Comparison of ENCODE assay signal across 22 mouse cellular contexts in genomic region chr8:119917415-119917814, GRCm38 (mm10). TPM values are rescaled to one million over a fixed set of nuclear protein-coding genes. Genes with fewer than 3 reads are reported as not detected.
DNase-seq lines count a peak whose midpoint lies in the region; ATAC-seq and TF ChIP-seq lines count a peak whose summit lies in the region.
"Had no signal": no experiment of that assay in that cellular context is flagged by ENCODE, and none has a peak within 500 bp of the region (broad histone marks: within the 10 kb centered on the region; RNA-seq: fewer than 3 reads in every experiment).

No protein-coding gene starts in this region.

- H3K9me3 ChIP-seq in heart, embryonic 11.5 days (replicated peaks; ENCODE audit: control insufficient read depth, low read length), result no peaks in the 10 kb centered on the region
- no peaks in the 10 kb centered on the region for H3K9me3 ChIP-seq in stomach, embryonic 16.5 days (replicated peaks; ENCODE audit: control insufficient read depth, low read length)
- H3K9me3 ChIP-seq in stomach, postnatal 0 days (ENCODE audit: control insufficient read depth, low read length), result no peaks in the 10 kb centered on the region
- no peaks in the 10 kb centered on the region for H3K9me3 ChIP-seq in liver, embryonic 13.5 days (replicated peaks)
- H3K9me3 ChIP-seq in limb, embryonic 10.5 days (replicated peaks), result no peaks in the 10 kb centered on the region
- H3K9me3 ChIP-seq: embryonic facial prominence, embryonic 15.5 days; hindbrain, embryonic 13.5 days; midbrain, embryonic 12.5 days; neural tube, embryonic 15.5 days had no signal

- 0 out of 2 replicates have a peak overlapping the region, but pooled peaks have one; percentile 22 for H3K9ac ChIP-seq in heart, embryonic 11.5 days (ENCODE audit: low read depth, low read length)
- 0 out of 2 replicates have a peak overlapping the region, but pooled peaks have one; percentile 11 for H3K9ac ChIP-seq in stomach, embryonic 16.5 days (ENCODE audit: low read length)
- H3K9ac ChIP-seq in stomach, postnatal 0 days (ENCODE audit: low read length), result no peak overlapping the region
- peak overlapping the region; percentile 75 for H3K9ac ChIP-seq in liver, embryonic 13.5 days
- H3K9ac ChIP-seq: embryonic facial prominence, embryonic 15.5 days; hindbrain, embryonic 13.5 days; midbrain, embryonic 12.5 days; neural tube, embryonic 15.5 days had no signal

- no peak for TF ChIP-seq EP300 in stomach, postnatal 0 days (optimal IDR thresholded peaks at IDR 0.05)

- no peaks in the 10 kb centered on the region for H3K36me3 ChIP-seq in heart, embryonic 11.5 days (ENCODE audit: control insufficient read depth, insufficient read depth, low read length)
- no peaks in the 10 kb centered on the region for H3K36me3 ChIP-seq in stomach, embryonic 16.5 days (ENCODE audit: control insufficient read depth, insufficient read depth, low read length)
- H3K36me3 ChIP-seq in stomach, postnatal 0 days (ENCODE audit: control insufficient read depth, insufficient read depth, low read length), result no peaks in the 10 kb centered on the region
- peaks cover 10% of the 10 kb centered on the region; the same call in 1 of the 2 replicates for H3K36me3 ChIP-seq in liver, embryonic 13.5 days
- peaks cover 49% of the 10 kb centered on the region for H3K36me3 ChIP-seq in limb, embryonic 10.5 days
- H3K36me3 ChIP-seq: embryonic facial prominence, embryonic 15.5 days; neural tube, embryonic 15.5 days had no signal

- no peak for DNase-seq in heart, adult 11 months
- DNase-seq in stomach, postnatal 0 days (ENCODE audit: low spot score), result no peak
- no peak for DNase-seq in liver, embryonic 13.5 days
- no peak for DNase-seq in limb, embryonic 10.5 days (ENCODE audit: low spot score)
- no peak for DNase-seq in left cerebral cortex, adult 18-20 months (ENCODE audit: low spot score in 2 of 2)
- DNase-seq in left cerebral cortex, adult 9 months (ENCODE audit: low spot score in 2 of 2), result no peak
- DNase-seq: adrenal gland, postnatal 25 days; cerebellum, adult 9-10 months; gastrocnemius, postnatal 25 days; heart, adult 2 months; heart, postnatal 14 days; kidney, adult 2 months; kidney, postnatal 10 days; lung, postnatal 14 days had no signal

- H3K27me3 ChIP-seq in heart, embryonic 11.5 days (ENCODE audit: control insufficient read depth, insufficient read depth, low read length), result no peaks in the 10 kb centered on the region
- no peaks in the 10 kb centered on the region for H3K27me3 ChIP-seq in stomach, embryonic 16.5 days (ENCODE audit: control insufficient read depth, insufficient read depth, low read length)
- no peaks in the 10 kb centered on the region for H3K27me3 ChIP-seq in stomach, postnatal 0 days (ENCODE audit: control insufficient read depth, insufficient read depth, low read length)
- no peaks in the 10 kb centered on the region for H3K27me3 ChIP-seq in liver, embryonic 13.5 days
- no peaks in the 10 kb centered on the region for H3K27me3 ChIP-seq in limb, embryonic 10.5 days (ENCODE audit: low read depth, poor library complexity, severe bottlenecking)
- H3K27me3 ChIP-seq: embryonic facial prominence, embryonic 15.5 days; hindbrain, embryonic 13.5 days; midbrain, embryonic 12.5 days; neural tube, embryonic 15.5 days had no signal

- H3K4me1 ChIP-seq in heart, embryonic 11.5 days (ENCODE audit: control insufficient read depth, insufficient read depth, low read length), result peaks cover 46% of the 10 kb centered on the region
- H3K4me1 ChIP-seq in stomach, embryonic 16.5 days (ENCODE audit: control insufficient read depth, insufficient read depth, low read length), result peaks cover 56% of the 10 kb centered on the region
- no peaks in the 10 kb centered on the region; the same call in 1 of the 2 replicates for H3K4me1 ChIP-seq in stomach, postnatal 0 days (replicated peaks; ENCODE audit: control insufficient read depth, insufficient read depth)
- H3K4me1 ChIP-seq in liver, embryonic 13.5 days (replicated peaks), result peaks cover 99% of the 10 kb centered on the region
- H3K4me1 ChIP-seq in limb, embryonic 10.5 days, result peaks cover 47% of the 10 kb centered on the region

- ATAC-seq in heart, embryonic 11.5 days (replicated peaks; ENCODE audit: insufficient number of reproducible peaks, low FRiP score, low TSS enrichment), result no peak
- no peak for ATAC-seq in stomach, embryonic 16.5 days (ENCODE audit: insufficient read depth, low FRiP score)
- ATAC-seq in stomach, postnatal 0 days (ENCODE audit: low FRiP score, low TSS enrichment), result no peak
- peak; percentile 14 for ATAC-seq in liver, embryonic 13.5 days (ENCODE audit: low read depth)

- 73% methylated on average over 3 of the region's 3 CpGs for WGBS in heart, embryonic 11.5 days (ENCODE audit: insufficient replicate concordance)
- WGBS in stomach, embryonic 16.5 days, result 78% methylated on average over 3 of the region's 3 CpGs
- 76% methylated on average over 3 of the region's 3 CpGs for WGBS in stomach, postnatal 0 days
- 39% methylated on average over 3 of the region's 3 CpGs for WGBS in liver, embryonic 13.5 days (ENCODE audit: insufficient replicate concordance)
- WGBS in limb, embryonic 10.5 days, result 94% methylated on average over 3 of the region's 3 CpGs

- no peak for TF ChIP-seq CTCF in stomach, postnatal 0 days (IDR thresholded peaks at IDR 0.05; ENCODE audit: low read depth)

- no peak overlapping the region for H3K4me3 ChIP-seq in heart, embryonic 11.5 days (ENCODE audit: low read depth, low read length)
- H3K4me3 ChIP-seq in stomach, embryonic 16.5 days (replicated peaks; ENCODE audit: low read length), result no peak overlapping the region
- no peak overlapping the region for H3K4me3 ChIP-seq in stomach, postnatal 0 days (ENCODE audit: low read depth, low read length)
- peak overlapping the region; percentile 57 for H3K4me3 ChIP-seq in liver, embryonic 13.5 days (replicated peaks)
- no peak overlapping the region for H3K4me3 ChIP-seq in limb, embryonic 10.5 days
- H3K4me3 ChIP-seq: embryonic facial prominence, embryonic 15.5 days; heart, adult 2 months; hindbrain, embryonic 13.5 days; midbrain, embryonic 12.5 days; neural tube, embryonic 15.5 days had no signal

- H3K27ac ChIP-seq in heart, embryonic 11.5 days (ENCODE audit: low read depth, low read length), result peak overlapping the region; percentile 77
- no peak overlapping the region for H3K27ac ChIP-seq in stomach, embryonic 16.5 days (ENCODE audit: low read length)
- H3K27ac ChIP-seq in stomach, postnatal 0 days (replicated peaks), result no peak overlapping the region
- peak overlapping the region; percentile 99 for H3K27ac ChIP-seq in liver, embryonic 13.5 days
- no peak overlapping the region for H3K27ac ChIP-seq in limb, embryonic 10.5 days
- H3K27ac ChIP-seq: embryonic facial prominence, embryonic 15.5 days; heart, adult 2 months; hindbrain, embryonic 13.5 days; midbrain, embryonic 12.5 days; neural tube, embryonic 15.5 days had no signal

- peak overlapping the region; percentile 44 for H3K4me2 ChIP-seq in heart, embryonic 11.5 days
- H3K4me2 ChIP-seq in stomach, embryonic 16.5 days (ENCODE audit: low read depth, low read length), result no peak overlapping the region
- no peak overlapping the region for H3K4me2 ChIP-seq in stomach, postnatal 0 days (replicated peaks; ENCODE audit: low read depth)
- H3K4me2 ChIP-seq in liver, embryonic 13.5 days, result peak overlapping the region; percentile 92
- H3K4me2 ChIP-seq: embryonic facial prominence, embryonic 15.5 days; hindbrain, embryonic 13.5 days; midbrain, embryonic 12.5 days; neural tube, embryonic 15.5 days had no signal

RNA-seq across cellular contexts. Expression of gene Gm20388, which starts 6.8 kb away (rescaled TPM):
- 6.4 TPM in 1 of 2 replicates, not detected in the other for polyA plus RNA-seq in heart, embryonic 11.5 days (2014; fragmentation: Nextera tagmentation; extraction: Ambion mirVana)
- 7.4 and 11.0 TPM in 2 replicates for polyA plus RNA-seq in stomach, embryonic 16.5 days (2015; fragmentation: Nextera tagmentation; extraction: Ambion mirVana)
- not detected in 2 replicates for polyA plus RNA-seq in stomach, postnatal 0 days (2015; fragmentation: Nextera tagmentation; extraction: Ambion mirVana)
- not detected in 2 replicates for polyA plus RNA-seq in liver, embryonic 13.5 days (2015; fragmentation: Nextera tagmentation; extraction: Ambion mirVana)
- polyA plus RNA-seq in limb, embryonic 10.5 days (2016; fragmentation: Nextera tagmentation; extraction: Ambion mirVana), result 2.3 and 2.5 TPM in 2 replicates
- total RNA-seq in left cerebral cortex, adult 18-20 months (2021), result 1 to 10 TPM; 4.4 to 7.8 TPM
- total RNA-seq: layer of hippocampus, postnatal 14 days had no signal
- polyA plus RNA-seq: forebrain, embryonic 11.5 days; midbrain, embryonic 12.5 days; neural tube, embryonic 15.5 days had no signal

RNA-seq across cellular contexts. Expression of gene Usp10, which starts 7.3 kb away (rescaled TPM):
- polyA plus RNA-seq in heart, embryonic 11.5 days (2014; fragmentation: Nextera tagmentation; extraction: Ambion mirVana), result 99.2 and 104 TPM in 2 replicates
- polyA plus RNA-seq in stomach, embryonic 16.5 days (2015; fragmentation: Nextera tagmentation; extraction: Ambion mirVana), result 118 and 141 TPM in 2 replicates
- polyA plus RNA-seq in stomach, postnatal 0 days (2015; fragmentation: Nextera tagmentation; extraction: Ambion mirVana), result 54.5 and 57.2 TPM in 2 replicates
- polyA plus RNA-seq in liver, embryonic 13.5 days (2015; fragmentation: Nextera tagmentation; extraction: Ambion mirVana), result 93.8 and 106 TPM in 2 replicates
- polyA plus RNA-seq in limb, embryonic 10.5 days (2016; fragmentation: Nextera tagmentation; extraction: Ambion mirVana), result 226 and 235 TPM in 2 replicates
- 10 to 100 TPM; 87.0 to 94.9 TPM for total RNA-seq in left cerebral cortex, adult 18-20 months (2021)

RNA-seq across cellular contexts. Expression of gene Klhl36, which starts 55.3 kb away (rescaled TPM):
- 8.6 and 8.9 TPM in 2 replicates for polyA plus RNA-seq in heart, embryonic 11.5 days (2014; fragmentation: Nextera tagmentation; extraction: Ambion mirVana)
- 10.7 and 12.7 TPM in 2 replicates for polyA plus RNA-seq in stomach, embryonic 16.5 days (2015; fragmentation: Nextera tagmentation; extraction: Ambion mirVana)
- polyA plus RNA-seq in stomach, postnatal 0 days (2015; fragmentation: Nextera tagmentation; extraction: Ambion mirVana), result 9.0 and 10.0 TPM in 2 replicates
- polyA plus RNA-seq in liver, embryonic 13.5 days (2015; fragmentation: Nextera tagmentation; extraction: Ambion mirVana), result 4.9 and 5.1 TPM in 2 replicates
- polyA plus RNA-seq in limb, embryonic 10.5 days (2016; fragmentation: Nextera tagmentation; extraction: Ambion mirVana), result 7.2 and 7.9 TPM in 2 replicates
- 1 to 10 TPM; 7.7 to 8.8 TPM for total RNA-seq in left cerebral cortex, adult 18-20 months (2021)

Comparison
In these comparisons a context has a peak if more than half of its experiments do, and no peak if none do; other contexts are left out.
1. H3K27ac ChIP-seq: peak in heart, embryonic 11.5 days (single experiment) and liver, embryonic 13.5 days (single experiment); none in stomach, embryonic 16.5 days (single experiment), stomach, postnatal 0 days (single experiment) and limb, embryonic 10.5 days (single experiment).
2. H3K4me2 ChIP-seq: peak in heart, embryonic 11.5 days (single experiment) and liver, embryonic 13.5 days (single experiment); none in stomach, embryonic 16.5 days (single experiment) and stomach, postnatal 0 days (single experiment).